Mouse (Mus musculus): ENCODE measurements at regions not wholly inside any gene's neighbourhood (a gene's known extent, or its start where the extent isn't known, plus 50 kb on each side); places are given as distances from the start of the nearest gene placed in this dataset.
A peak's percentile ranks its signal among the peaks of the same experiment; 100 is the strongest.

GRCm38 (mm10) chr5:73892440-73893225, 175.6 kb downstream of the Usp46 start:
- Histone ChIP-seq H3K36me3 (ENCODE audit: insufficient read depth, low read length) (no peaks in the 10 kb centered on the region), H3K4me2 (ENCODE audit: low read depth, low read length, poor library complexity, severe bottlenecking) (no peak overlapping the region), H3K4me3 (ENCODE audit: low read depth, low read length) (no peak overlapping the region), H3K4me1 (ENCODE audit: insufficient read depth, low read length) (no peaks in the 10 kb centered on the region), H3K27ac (ENCODE audit: low read depth, low read length) (no peak overlapping the region), H3K27me3 (ENCODE audit: insufficient read depth, low read length) (no peaks in the 10 kb centered on the region), H3K9ac (replicated peaks; ENCODE audit: low read length, poor library complexity, severe bottlenecking) (no peak overlapping the region), H3K9me3 (ENCODE audit: low read length) (no peaks in the 10 kb centered on the region)
- TF ChIP-seq CTCF (IDR thresholded peaks at IDR 0.05) = no peak
- DNase-seq (ENCODE audit: low spot score) (no peak), ATAC-seq (ENCODE audit: low FRiP score) (no peak)
- WGBS = 56% methylated on average over 4 of the region's 4 CpGs

GRCm38 (mm10) chr5:73895186-73895585, 173.0 kb downstream of the Usp46 start:
- Histone ChIP-seq H3K4me3 (ENCODE audit: low read depth, low read length) (no peak overlapping the region), H3K27me3 (ENCODE audit: insufficient read depth, low read length) (no peaks in the 10 kb centered on the region), H3K36me3 (ENCODE audit: insufficient read depth, low read length) (no peaks in the 10 kb centered on the region), H3K4me2 (ENCODE audit: low read depth, low read length, poor library complexity, severe bottlenecking) (no peak overlapping the region), H3K9me3 (ENCODE audit: low read length) (no peaks in the 10 kb centered on the region), H3K9ac (replicated peaks; ENCODE audit: low read length, poor library complexity, severe bottlenecking) (no peak overlapping the region), H3K27ac (ENCODE audit: low read depth, low read length) (no peak overlapping the region), H3K4me1 (ENCODE audit: insufficient read depth, low read length) (no peaks in the 10 kb centered on the region)
- 89% methylated on average over 5 of the region's 5 CpGs for WGBS
- ATAC-seq (ENCODE audit: low FRiP score) (no peak), DNase-seq (ENCODE audit: low spot score) (no peak)
- TF ChIP-seq CTCF (IDR thresholded peaks at IDR 0.05) = no peak

GRCm38 (mm10) chr5:73896785-73897184, 171.4 kb downstream of the Usp46 start:
- Histone ChIP-seq H3K9ac (replicated peaks; ENCODE audit: low read length, poor library complexity, severe bottlenecking) (no peak overlapping the region), H3K4me3 (ENCODE audit: low read depth, low read length) (no peak overlapping the region), H3K27ac (ENCODE audit: low read depth, low read length) (no peak overlapping the region), H3K9me3 (ENCODE audit: low read length) (no peaks in the 10 kb centered on the region), H3K4me2 (ENCODE audit: low read depth, low read length, poor library complexity, severe bottlenecking) (no peak overlapping the region), H3K27me3 (ENCODE audit: insufficient read depth, low read length) (no peaks in the 10 kb centered on the region), H3K4me1 (ENCODE audit: insufficient read depth, low read length) (no peaks in the 10 kb centered on the region), H3K36me3 (ENCODE audit: insufficient read depth, low read length) (no peaks in the 10 kb centered on the region)
- TF ChIP-seq CTCF (IDR thresholded peaks at IDR 0.05) = no peak
- WGBS = 97% methylated on average over 1 of the region's 1 CpGs
- DNase-seq (ENCODE audit: low spot score) = no peak
- ATAC-seq (ENCODE audit: low FRiP score) = no peak

- H3K4me1 ChIP-seq (ENCODE audit: insufficient read depth, low read length) = no peaks in the 10 kb centered on the region
- no peak overlapping the region for H3K4me2 ChIP-seq (ENCODE audit: low read depth, low read length, poor library complexity, severe bottlenecking)
- H3K27me3 ChIP-seq (ENCODE audit: insufficient read depth, low read length) = no peaks in the 10 kb centered on the region
- no peaks in the 10 kb centered on the region for H3K36me3 ChIP-seq (ENCODE audit: insufficient read depth, low read length)
- H3K9me3 ChIP-seq (ENCODE audit: low read length) = no peaks in the 10 kb centered on the region
- DNase-seq (ENCODE audit: low spot score) (no peak), ATAC-seq (ENCODE audit: low FRiP score) (no peak)
- no peak for TF ChIP-seq CTCF (IDR thresholded peaks at IDR 0.05)
- no peak overlapping the region for H3K9ac ChIP-seq (replicated peaks; ENCODE audit: low read length, poor library complexity, severe bottlenecking)
- no peak overlapping the region for H3K4me3 ChIP-seq (ENCODE audit: low read depth, low read length)
- 92% methylated on average over 1 of the region's 1 CpGs for WGBS
- H3K27ac ChIP-seq (ENCODE audit: low read depth, low read length) = no peak overlapping the region
Measured at GRCm38 (mm10) chr5:73901651-73902050, 166.6 kb downstream of the Usp46 start.

- no peak overlapping the region for H3K4me3 ChIP-seq (ENCODE audit: low read depth, low read length)
- ATAC-seq (ENCODE audit: low FRiP score) (no peak), DNase-seq (ENCODE audit: low spot score) (peak; percentile 5)
- no peaks in the 10 kb centered on the region for H3K4me1 ChIP-seq (ENCODE audit: insufficient read depth, low read length)
- 67% methylated on average over 7 of the region's 7 CpGs for WGBS
- peak overlapping the region; percentile 19; the same call in 1 of the 2 replicates for H3K27ac ChIP-seq (ENCODE audit: low read depth, low read length)
- no peaks in the 10 kb centered on the region for H3K27me3 ChIP-seq (ENCODE audit: insufficient read depth, low read length)
- no peaks in the 10 kb centered on the region for H3K9me3 ChIP-seq (ENCODE audit: low read length)
- peak overlapping the region; percentile 10; the same call in 1 of the 2 replicates for H3K4me2 ChIP-seq (ENCODE audit: low read depth, low read length, poor library complexity, severe bottlenecking)
- no peak for TF ChIP-seq CTCF (IDR thresholded peaks at IDR 0.05)
- no peaks in the 10 kb centered on the region for H3K36me3 ChIP-seq (ENCODE audit: insufficient read depth, low read length)
- 0 out of 2 replicates have a peak overlapping the region, but pooled peaks have one; percentile 19 for H3K9ac ChIP-seq (replicated peaks; ENCODE audit: low read length, poor library complexity, severe bottlenecking)
Measured at GRCm38 (mm10) chr5:73902470-73903218, 165.6 kb downstream of the Usp46 start.

GRCm38 (mm10) chr5:73903219-73903570, 165.0 kb downstream of the Usp46 start:
- DNase-seq (ENCODE audit: low spot score) (peak; percentile 47), ATAC-seq (ENCODE audit: low FRiP score) (no peak)

More at GRCm38 (mm10) chr5:73903219-73903570, 165.0 kb downstream of the Usp46 start:
- TF ChIP-seq CTCF (IDR thresholded peaks at IDR 0.05) = no peak
- H3K9ac ChIP-seq (replicated peaks; ENCODE audit: low read length, poor library complexity, severe bottlenecking) = 0 out of 2 replicates have a peak overlapping the region, but pooled peaks have one; percentile 19
- H3K9me3 ChIP-seq (ENCODE audit: low read length) = no peaks in the 10 kb centered on the region
- 39% methylated on average over 8 of the region's 8 CpGs for WGBS
- no peaks in the 10 kb centered on the region for H3K4me1 ChIP-seq (ENCODE audit: insufficient read depth, low read length)
- no peak overlapping the region for H3K4me3 ChIP-seq (ENCODE audit: low read depth, low read length)
- no peaks in the 10 kb centered on the region for H3K27me3 ChIP-seq (ENCODE audit: insufficient read depth, low read length)
- no peaks in the 10 kb centered on the region for H3K36me3 ChIP-seq (ENCODE audit: insufficient read depth, low read length)
- H3K27ac ChIP-seq (ENCODE audit: low read depth, low read length) = peak overlapping the region; percentile 19; the same call in 1 of the 2 replicates
- peak overlapping the region; percentile 10; the same call in 1 of the 2 replicates for H3K4me2 ChIP-seq (ENCODE audit: low read depth, low read length, poor library complexity, severe bottlenecking)
